Mouse (Mus musculus): ENCODE data around the gene Gm28051.

Gm28051 gene

DNA sequence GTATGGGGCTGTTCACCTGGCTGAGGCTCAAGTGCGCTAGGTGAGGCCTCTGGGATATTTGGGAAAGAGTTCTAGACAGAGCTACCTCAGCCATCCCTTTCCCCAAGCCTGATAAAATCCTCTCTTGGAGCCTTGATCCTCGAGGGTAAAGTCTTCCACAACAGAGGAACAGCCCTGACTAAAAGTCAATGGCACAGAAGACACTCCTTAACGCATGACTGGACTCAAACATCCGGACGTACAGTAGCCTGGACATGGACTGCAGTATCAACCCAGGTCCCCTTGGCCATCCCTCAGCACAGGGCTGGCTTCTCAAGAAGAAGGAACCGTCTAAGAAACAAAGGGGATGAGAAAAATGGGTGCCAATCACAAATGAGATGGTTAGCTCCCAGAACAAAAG, 74.1 kb downstream of the Gm28051 start:
- no peak for DNase-seq

DNA sequence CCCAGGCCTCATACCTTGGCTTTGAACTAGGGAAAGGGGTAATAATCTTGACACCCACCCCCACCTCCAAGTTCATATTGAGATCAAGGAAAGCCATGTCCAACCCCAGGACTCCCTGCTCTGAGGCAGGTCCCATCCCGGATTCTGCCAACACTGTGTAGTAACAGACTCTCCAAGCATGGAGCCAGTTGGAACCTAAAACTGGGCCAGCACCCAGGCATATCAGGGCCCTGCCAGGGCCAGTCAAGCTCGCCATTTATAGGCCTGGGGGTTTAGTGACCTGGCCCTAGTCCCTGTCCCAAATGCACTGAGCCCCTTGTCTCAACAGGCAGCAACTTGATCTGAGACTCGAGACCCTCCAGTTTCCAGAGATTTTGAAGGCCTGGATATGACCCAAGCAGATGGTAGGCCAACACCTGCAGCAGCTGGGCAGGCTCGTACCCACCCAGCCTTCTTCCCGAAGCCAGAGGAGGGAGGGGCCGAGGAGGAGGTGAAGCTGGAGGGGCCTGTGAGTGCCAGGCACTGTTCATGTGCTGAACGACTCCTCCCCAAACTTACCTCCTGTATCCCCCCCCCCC, 74.8 kb downstream of the Gm28051 start:
- no peak for DNase-seq

DNA sequence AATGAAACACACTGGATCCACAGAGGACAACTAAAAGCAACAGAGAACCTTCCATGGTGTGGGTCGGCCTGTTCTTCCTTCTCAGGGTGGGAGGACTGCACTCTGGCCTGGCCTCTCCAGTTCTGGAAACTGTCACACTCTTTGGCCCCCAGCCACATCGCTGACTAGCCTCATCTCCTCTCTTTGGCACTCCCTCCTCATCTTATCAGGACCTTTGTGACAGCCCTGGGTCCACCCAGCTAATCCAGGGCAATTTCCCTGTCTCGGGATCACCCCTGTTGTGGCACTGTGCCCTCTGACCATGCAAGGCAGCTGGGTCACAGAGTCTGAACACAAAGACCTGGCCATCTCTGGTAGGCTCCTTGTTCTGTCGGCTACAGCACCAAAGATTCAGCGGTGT, 75.5 kb downstream of the Gm28051 start:
- DNase-seq = no peak

DNA sequence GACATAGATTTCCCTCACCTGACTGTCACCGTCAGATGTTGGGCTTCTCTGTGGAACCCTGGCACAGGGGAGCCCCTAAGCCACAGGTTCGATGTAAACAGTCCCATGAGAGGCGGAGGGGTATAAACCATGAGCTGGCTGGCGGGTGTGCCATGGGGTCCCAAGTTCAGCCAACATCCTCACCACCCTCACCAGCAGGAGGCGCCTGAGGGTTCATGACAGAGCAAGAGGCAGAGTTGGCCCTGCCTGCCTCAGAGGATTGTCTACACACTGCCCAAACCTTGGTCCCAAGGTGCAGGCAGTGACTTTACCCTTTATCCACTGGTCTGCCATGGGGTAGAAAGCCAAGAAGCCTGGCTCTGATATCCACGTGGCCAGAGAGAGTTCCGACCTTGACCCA, 76.0 kb downstream of the Gm28051 start:
- DNase-seq = peak; percentile 78

DNA sequence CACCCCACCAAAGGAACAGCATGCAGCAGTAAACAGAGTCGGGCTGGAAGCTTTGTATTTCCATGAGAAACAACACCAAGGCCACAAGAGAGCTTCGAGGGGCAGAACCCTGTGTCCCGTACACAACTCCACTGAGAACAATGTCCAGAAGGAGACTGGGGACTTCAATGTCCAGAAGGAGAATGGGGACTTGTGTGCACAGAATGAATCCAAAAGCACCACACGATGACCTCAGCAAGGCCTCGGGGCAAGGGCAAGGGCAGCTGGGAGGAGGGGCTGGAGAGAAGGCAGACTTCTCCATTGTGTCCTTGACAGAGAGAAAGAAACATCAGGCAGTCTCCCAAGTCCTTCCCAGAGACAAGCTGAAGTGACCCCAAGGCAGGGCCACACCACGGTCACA, 78.7 kb downstream of the Gm28051 start:
- DNase-seq = no peak

DNA sequence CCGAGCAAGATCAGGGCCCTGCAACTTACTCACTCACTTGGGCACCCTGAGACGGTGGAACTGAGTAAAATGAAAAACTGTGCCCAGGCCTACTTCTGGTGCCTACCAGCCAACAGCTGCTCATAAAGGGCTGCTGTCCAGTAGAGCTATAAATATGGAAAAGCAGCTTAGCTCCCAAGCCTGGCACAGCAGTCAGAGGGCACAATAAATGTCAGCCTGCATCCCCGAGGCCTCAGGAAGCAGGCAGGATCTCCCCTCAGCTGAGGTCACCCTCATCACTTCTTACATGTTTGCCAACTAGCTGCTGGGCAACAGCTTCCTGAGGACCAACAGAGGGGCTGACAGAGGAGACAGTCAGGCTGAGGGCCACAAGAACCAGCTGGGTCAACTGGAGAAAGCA, 80.5 kb downstream of the Gm28051 start:
- DNase-seq = no peak

DNA sequence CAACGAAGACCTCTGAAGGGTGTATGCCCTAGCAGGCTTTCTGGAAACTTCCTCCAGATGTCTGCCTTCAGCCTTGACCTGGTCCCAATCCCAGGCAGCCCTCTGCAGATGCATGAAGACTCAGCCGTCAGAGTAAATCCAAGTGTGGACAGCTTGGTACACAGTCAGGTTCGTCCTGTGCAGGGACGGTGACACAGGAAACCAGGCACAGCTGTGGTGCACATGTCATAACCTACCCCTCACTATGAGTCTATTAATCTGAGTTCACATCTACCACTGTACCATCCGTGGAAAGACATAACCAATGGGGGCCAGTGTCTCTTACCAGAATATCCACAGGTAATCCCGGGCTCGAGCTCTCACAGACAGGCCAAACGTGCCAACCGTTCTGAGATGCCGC, 83.0 kb downstream of the Gm28051 start:
- DNase-seq = no peak

DNA sequence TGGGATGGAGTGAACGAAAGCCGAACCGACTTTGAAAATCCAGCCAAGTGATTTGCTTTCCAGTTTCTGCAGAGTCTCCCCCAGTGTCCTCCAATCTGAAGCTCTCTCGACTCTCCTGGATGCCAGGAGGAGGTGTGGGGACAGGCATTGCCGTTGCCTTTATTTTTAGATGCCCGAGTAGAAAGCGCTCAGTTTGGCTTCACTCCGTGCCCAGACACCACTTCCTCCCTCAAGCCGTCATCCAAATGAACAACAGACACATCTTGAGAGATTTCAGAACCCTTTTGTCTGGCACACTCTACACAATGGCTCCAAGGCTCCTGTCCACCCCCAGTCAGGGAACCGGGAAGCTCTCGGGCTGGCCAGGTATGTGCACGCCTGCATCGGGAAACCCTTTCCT, 83.4 kb downstream of the Gm28051 start:
- peak; percentile 40 for DNase-seq

DNA sequence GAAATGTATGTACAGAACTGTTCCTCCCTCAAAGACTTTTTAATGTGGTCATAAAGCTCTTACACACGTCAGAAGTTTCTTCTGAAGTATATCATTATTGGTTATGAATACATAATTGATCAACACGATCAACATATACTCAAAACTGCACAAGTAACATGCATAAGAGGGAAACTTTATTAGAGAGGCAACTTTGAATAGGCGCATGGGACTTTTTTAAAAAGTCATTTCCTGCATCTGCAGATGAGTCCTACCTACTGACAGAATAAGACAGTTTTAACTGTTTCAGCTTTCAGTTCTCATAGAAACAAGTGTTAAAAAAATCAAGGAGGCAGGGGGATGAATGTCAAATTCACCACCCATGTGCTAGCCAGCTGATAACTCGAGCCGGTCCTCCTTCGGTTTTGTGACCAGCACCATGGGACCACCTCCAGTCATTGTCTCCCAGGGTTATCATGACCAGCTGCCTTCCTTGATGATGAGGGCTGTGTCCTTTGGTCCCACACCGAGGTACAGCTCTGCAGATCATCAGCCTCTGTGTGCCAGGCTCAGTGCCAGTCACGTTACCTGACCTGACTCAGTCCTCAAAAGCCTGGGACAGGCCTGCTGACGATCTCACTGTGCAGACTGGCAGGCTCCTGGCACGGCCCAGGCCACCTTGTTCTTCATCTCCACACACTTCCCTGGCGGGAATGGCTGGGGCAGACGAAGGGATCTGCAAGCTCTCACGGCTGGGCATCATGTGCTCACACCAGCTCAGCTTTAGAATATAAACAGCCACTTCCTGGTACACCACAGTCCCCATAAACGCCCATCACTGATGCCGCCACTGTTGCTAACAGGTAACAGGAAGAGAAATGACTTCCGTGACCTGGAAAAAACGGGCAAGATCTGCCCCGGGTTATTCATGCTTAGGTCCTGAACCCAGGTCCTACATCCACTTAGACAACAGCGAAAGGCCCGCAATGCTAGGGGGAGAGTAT, 84.4 kb downstream of the Gm28051 start:
- DNase-seq = no peak

DNA sequence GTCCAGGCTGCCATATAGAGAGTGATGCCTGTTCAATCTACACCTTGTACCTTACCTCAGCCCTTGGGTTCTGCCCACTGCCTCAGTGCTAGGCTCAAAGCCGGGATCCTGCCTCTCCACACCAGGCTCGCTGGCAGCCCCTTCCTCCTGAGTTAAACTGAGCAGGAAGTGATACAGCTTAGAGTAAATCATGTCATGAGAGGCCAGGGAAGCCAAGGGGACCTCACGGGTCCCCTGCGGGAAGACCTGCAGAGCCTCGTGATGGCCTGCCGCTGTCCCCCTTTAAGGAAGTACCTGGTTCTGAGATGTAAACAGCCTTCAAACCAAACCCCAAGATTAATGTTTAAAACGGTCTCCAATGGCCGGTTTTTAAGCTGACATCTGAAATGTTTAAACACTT, 85.4 kb downstream of the Gm28051 start:
- no peak for DNase-seq

DNA sequence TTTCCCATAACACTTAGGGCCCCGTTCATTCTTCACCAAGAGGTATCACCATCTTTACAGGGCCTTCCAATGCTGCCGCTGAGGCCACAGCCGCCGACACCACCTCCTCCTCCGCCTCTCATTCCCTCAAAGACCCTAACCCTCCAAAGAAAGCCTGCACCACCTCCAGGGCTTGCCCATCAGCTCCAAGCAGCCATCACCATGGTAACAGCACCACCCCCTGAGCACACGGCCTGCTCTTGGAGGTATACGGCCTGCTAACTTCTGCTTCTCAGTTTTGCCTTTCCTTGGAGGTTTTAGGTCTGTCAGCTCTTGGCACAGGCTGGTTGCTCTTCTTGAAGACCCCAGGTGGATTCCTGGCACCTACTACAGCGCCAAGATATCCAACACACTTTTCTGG, 86.7 kb downstream of the Gm28051 start:
- DNase-seq = no peak
